Mouse (Mus musculus) MEL (cell line): ENCODE results near the gene Acvr1c. TPM values are rescaled to one million over a fixed set of nuclear protein-coding genes. Genes with fewer than 3 reads are reported as not detected.

Source experiments
- DNase-seq: peaks from one replicate; pipeline ENCODE4 v3.0.0; 2011; ENCODE audit warnings: low read depth, low spot score
- H3K27ac ChIP-seq: 2 replicates; pipeline ENCODE4 v1.5.1; 2012; ENCODE audit warnings: low read depth, mild to moderate bottlenecking, control low read depth, low read length, moderate library complexity; ENCODE audit not compliant: control insufficient read depth
- H3K27me3 ChIP-seq, 2 experiments: fragments of 150-350 bp in 1 of 2; sonication (generic) in 1 of 2; 2 replicates each; pipeline ENCODE4 v1.6.1; 2012; ENCODE audit warnings: low read length in 2 of 2, mild to moderate bottlenecking in 2 of 2, improper control_type of control experiment in 1 of 2, moderate library complexity in 1 of 2; ENCODE audit not compliant: insufficient read depth in 2 of 2, control insufficient read depth in 1 of 2
- H3K36me3 ChIP-seq, 2 experiments: 2 replicates each; pipeline ENCODE4 v1.6.1; 2012 to 2014; ENCODE audit warnings: low read length in 2 of 2, improper control_type of control experiment in 1 of 2, inconsistent platforms in 1 of 2, mild to moderate bottlenecking in 1 of 2; ENCODE audit not compliant: insufficient read depth in 2 of 2, control insufficient read depth in 1 of 2
- H3K4me1 ChIP-seq, 2 experiments: fragments of 150-350 bp in 1 of 2; sonication (generic) in 1 of 2; 2 replicates each; pipeline ENCODE4 v1.6.1; 2012; ENCODE audit warnings: low read length in 2 of 2, improper control_type of control experiment in 1 of 2, mild to moderate bottlenecking in 1 of 2; ENCODE audit not compliant: insufficient read depth in 2 of 2, control insufficient read depth in 1 of 2
- H3K4me3 ChIP-seq, 2 experiments: fragments of 150-350 bp in 1 of 2; sonication (generic) in 1 of 2; 2 replicates each; pipeline ENCODE4 v1.5.1; 2012; ENCODE audit warnings: low read depth in 2 of 2, low read length in 2 of 2, mild to moderate bottlenecking in 2 of 2, moderate library complexity in 2 of 2, control low read depth in 1 of 2, improper control_type of control experiment in 1 of 2; ENCODE audit not compliant: control insufficient read depth in 1 of 2, insufficient read depth in 1 of 2
- H3K79me2 ChIP-seq: 2 replicates; pipeline ENCODE4 v1.6.1; 2012; ENCODE audit warnings: mild to moderate bottlenecking, low read length, moderate library complexity; ENCODE audit not compliant: control insufficient read depth, poor library complexity, insufficient read depth
- H3K9ac ChIP-seq: 2 replicates; pipeline ENCODE4 v1.6.1; 2012; ENCODE audit warnings: low read depth, mild to moderate bottlenecking, control low read depth, low read length, moderate library complexity; ENCODE audit not compliant: control insufficient read depth, poor library complexity, severe bottlenecking
- H3K9me3 ChIP-seq: fragments of 150-350 bp; sonication (generic); replicated peaks from 2 replicates; pipeline ENCODE4 v1.6.1; 2012; ENCODE audit warnings: mild to moderate bottlenecking, low read length, improper control_type of control experiment, moderate library complexity; ENCODE audit not compliant: insufficient read depth
- BHLHE40 ChIP-seq: IDR thresholded peaks from 2 replicates; pipeline ENCODE4 v1.6.1; 2012; ENCODE audit warnings: low read depth, mild to moderate bottlenecking, inconsistent platforms, low read length, improper control_type of control experiment, borderline replicate concordance
- EP300 ChIP-seq, 2 experiments: IDR thresholded peaks; 2 replicates each; pipeline ENCODE4 v1.6.1; 2011; ENCODE audit warnings: improper control_type of control experiment in 2 of 2, low read length in 2 of 2, low read depth in 1 of 2, mild to moderate bottlenecking in 1 of 2
- ETS1 ChIP-seq: IDR thresholded peaks from 2 replicates; pipeline ENCODE4 v1.6.1; 2012; ENCODE audit warnings: low read depth, mild to moderate bottlenecking, inconsistent platforms, low read length, improper control_type of control experiment, moderate library complexity
- GABPA ChIP-seq: IDR thresholded peaks from 2 replicates; pipeline ENCODE4 v1.6.1; 2012; ENCODE audit warnings: low read depth, mild to moderate bottlenecking, inconsistent platforms, low read length, improper control_type of control experiment, moderate library complexity
- GATA1 ChIP-seq: IDR thresholded peaks from 2 replicates; pipeline ENCODE4 v1.6.1; 2011; ENCODE audit warnings: low read depth, low read length, improper control_type of control experiment
- HCFC1 ChIP-seq: IDR thresholded peaks from 2 replicates; pipeline ENCODE4 v1.6.1; 2012; ENCODE audit warnings: low read depth, mild to moderate bottlenecking, inconsistent platforms, low read length, improper control_type of control experiment, moderate library complexity
- JUND ChIP-seq: IDR thresholded peaks from 2 replicates; pipeline ENCODE4 v1.6.1; 2011; ENCODE audit warnings: low read depth, mild to moderate bottlenecking, improper control_type of control experiment, low read length
- MAFK ChIP-seq: IDR thresholded peaks from 2 replicates; pipeline ENCODE4 v1.6.1; 2011; ENCODE audit warnings: low read depth, mild to moderate bottlenecking, low read length, improper control_type of control experiment, borderline replicate concordance
- MEF2A ChIP-seq: IDR thresholded peaks from 2 replicates; pipeline ENCODE4 v1.6.1; 2014; ENCODE audit warnings: low read depth, mild to moderate bottlenecking, inconsistent platforms, low read length, improper control_type of control experiment; ENCODE audit not compliant: poor library complexity, insufficient replicate concordance, severe bottlenecking; ENCODE audit errors: extremely low read depth
- MYB ChIP-seq: IDR thresholded peaks from 2 replicates; pipeline ENCODE4 v1.6.1; 2011; ENCODE audit warnings: mild to moderate bottlenecking, low read depth, low read length, improper control_type of control experiment
- NELFE ChIP-seq: IDR thresholded peaks from 2 replicates; pipeline ENCODE4 v1.6.1; 2011; ENCODE audit warnings: low read depth, low read length, improper control_type of control experiment
- NRF1 ChIP-seq: IDR thresholded peaks from 2 replicates; pipeline ENCODE4 v1.6.1; 2014; ENCODE audit warnings: low read depth, mild to moderate bottlenecking, inconsistent platforms, low read length, improper control_type of control experiment, moderate library complexity; ENCODE audit not compliant: poor library complexity, insufficient read depth, severe bottlenecking
- POLR2A ChIP-seq, 2 experiments: IDR thresholded peaks; 2 replicates each; pipeline ENCODE4 v1.6.1; 2011 to 2012; ENCODE audit warnings: low read length in 2 of 2, mild to moderate bottlenecking in 2 of 2, control low read depth in 1 of 2, improper control_type of control experiment in 1 of 2, low read depth in 1 of 2, moderate library complexity in 1 of 2; ENCODE audit not compliant: control insufficient read depth in 1 of 2, insufficient read depth in 1 of 2, poor library complexity in 1 of 2
- SIN3A ChIP-seq: IDR thresholded peaks from 2 replicates; pipeline ENCODE4 v1.6.1; 2012; ENCODE audit warnings: low read length, improper control_type of control experiment, inconsistent platforms
- SMC3 ChIP-seq: IDR thresholded peaks from 2 replicates; pipeline ENCODE4 v1.6.1; 2011; ENCODE audit warnings: low read depth, low read length, improper control_type of control experiment
- TAL1 ChIP-seq: IDR thresholded peaks from 2 replicates; pipeline ENCODE4 v1.6.1; 2012; ENCODE audit warnings: mild to moderate bottlenecking, inconsistent platforms, low read length, moderate library complexity, mixed read lengths
- TBP ChIP-seq: IDR thresholded peaks from 2 replicates; pipeline ENCODE4 v1.8.0; 2011; ENCODE audit warnings: low read depth, low read length, improper control_type of control experiment
- TCF12 ChIP-seq: IDR thresholded peaks from 2 replicates; pipeline ENCODE4 v1.6.1; 2014; ENCODE audit warnings: low read depth, mild to moderate bottlenecking, inconsistent platforms, low read length, improper control_type of control experiment, moderate library complexity
- UBTF ChIP-seq: IDR thresholded peaks from 2 replicates; pipeline ENCODE4 v1.6.1; 2012; ENCODE audit warnings: low read depth, mild to moderate bottlenecking, inconsistent platforms, low read length, improper control_type of control experiment, moderate library complexity, borderline replicate concordance; ENCODE audit not compliant: insufficient read depth
- USF1 ChIP-seq: IDR thresholded peaks from 2 replicates; pipeline ENCODE4 v1.6.1; 2014; ENCODE audit warnings: low read depth, mild to moderate bottlenecking, inconsistent platforms, low read length, improper control_type of control experiment, moderate library complexity
- USF2 ChIP-seq, 2 experiments: IDR thresholded peaks; 2 replicates each; pipeline ENCODE4 v1.6.1; 2011 to 2012; ENCODE audit warnings: improper control_type of control experiment in 2 of 2, low read length in 2 of 2, borderline replicate concordance in 1 of 2, inconsistent platforms in 1 of 2, low read depth in 1 of 2, mild to moderate bottlenecking in 1 of 2; ENCODE audit not compliant: insufficient read depth in 1 of 2
- ZC3H11A ChIP-seq: IDR thresholded peaks from 2 replicates; pipeline ENCODE4 v1.6.1; 2012; ENCODE audit warnings: low read depth, mild to moderate bottlenecking, inconsistent platforms, low read length, improper control_type of control experiment
- ZKSCAN1 ChIP-seq: IDR thresholded peaks from 2 replicates; pipeline ENCODE4 v1.6.1; 2012; ENCODE audit warnings: low read depth, mild to moderate bottlenecking, inconsistent platforms, low read length, improper control_type of control experiment, moderate library complexity
- polyA plus RNA-seq, 2 experiments: library from polyadenylated mRNA; stranded (reverse) in 1 of 2; unstranded in 1 of 2; fragments of >175 nt in 1 of 2; fragments of >200 nt in 1 of 2; gene quantifications; 2 replicates each; pipeline versions ENCODE4 v1.2.1 to v1.2.4; 2012; ENCODE audit warnings: low replicate concordance in 2 of 2, low read depth in 1 of 2; ENCODE audit not compliant: insufficient read length in 2 of 2, insufficient read depth in 1 of 2, missing spikeins in 1 of 2
- total RNA-seq: library from RNA; depleted of rRNA; stranded (reverse); fragments of 300-350 nt; gene quantifications from 2 replicates; pipeline ENCODE4 v1.2.3, GENCODE M21; 2012

The Acvr1c gene
- total and polyA plus RNA-seq, 3 experiments = not detected

- Histone ChIP-seq H3K9me3 (no peaks in the 10 kb centered on the region), H3K4me3 (no peak overlapping the region), H3K4me1 (no peaks in the 10 kb centered on the region), H3K79me2 (no peaks in the 10 kb centered on the region), H3K27ac (no peak overlapping the region), H3K27me3 (no peaks in the 10 kb centered on the region), H3K36me3 (no peaks in the 10 kb centered on the region), H3K9ac (no peak overlapping the region)
- no peak for DNase-seq
- TF ChIP-seq HCFC1 (no peak), USF1 (no peak), ZC3H11A (no peak), NRF1 (no peak), MYB (no peak), POLR2A (IDR thresholded peaks at IDR 0.05; ENCODE audit: control insufficient read depth in 1 of 2, insufficient read depth in 1 of 2, low read depth in 1 of 2, low read length in 2 of 2, poor library complexity in 1 of 2) (no peak), TAL1 (no peak), MAFK (no peak), GABPA (no peak), USF2 (IDR thresholded peaks at IDR 0.05; ENCODE audit: borderline replicate concordance in 1 of 2, insufficient read depth in 1 of 2, low read depth in 1 of 2, low read length in 2 of 2) (no peak)
These were observed 30.9 kb upstream of the Acvr1c start for GRCm38 (mm10) chr2:58388601-58389000.

- DNase-seq = no peak
- no peak overlapping the region for H3K9ac ChIP-seq
These were observed 22.3 kb upstream of the Acvr1c start for GRCm38 (mm10) chr2:58380020-58380419.

DNA sequence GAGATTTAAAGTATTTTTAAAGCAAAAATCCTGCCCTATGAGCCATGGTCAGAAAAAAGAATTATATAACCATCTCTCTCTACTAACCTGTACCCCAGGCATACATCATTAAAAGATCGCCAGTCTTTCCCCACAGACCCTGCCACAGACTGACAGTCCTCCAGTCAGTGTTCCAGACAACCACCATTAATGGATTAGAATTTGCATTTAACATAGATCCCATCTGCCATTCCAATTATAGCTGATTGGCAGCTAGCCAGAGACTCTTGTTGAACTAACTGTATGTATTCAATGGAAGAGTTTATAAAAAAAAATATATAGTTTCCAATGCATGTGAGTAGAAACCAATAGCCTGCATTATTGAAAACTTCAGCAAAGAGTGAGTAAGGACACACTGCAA, 21.8 kb upstream of the Acvr1c start:
- TF ChIP-seq HCFC1 = no peak
- no peak for TF ChIP-seq POLR2A (IDR thresholded peaks at IDR 0.05; ENCODE audit: control insufficient read depth in 1 of 2, insufficient read depth in 1 of 2, low read depth in 1 of 2, low read length in 2 of 2, poor library complexity in 1 of 2)
- TF ChIP-seq USF1 = no peak
- TF ChIP-seq NELFE = no peak
- TF ChIP-seq MYB = no peak
- TF ChIP-seq BHLHE40 = no peak
- no peak for TF ChIP-seq TBP
- no peak for TF ChIP-seq GABPA
- no peak for TF ChIP-seq EP300 (IDR thresholded peaks at IDR 0.05; ENCODE audit: low read depth in 1 of 2, low read length in 2 of 2)
- no peak for TF ChIP-seq ZKSCAN1
- TF ChIP-seq SMC3 = no peak
- no peak overlapping the region for H3K4me3 ChIP-seq
- H3K79me2 ChIP-seq = no peaks in the 10 kb centered on the region
- no peak overlapping the region for H3K27ac ChIP-seq
- H3K9ac ChIP-seq = no peak overlapping the region
- DNase-seq = no peak
- H3K4me1 ChIP-seq = no peaks in the 10 kb centered on the region
- H3K9me3 ChIP-seq = no peaks in the 10 kb centered on the region
- no peaks in the 10 kb centered on the region for H3K36me3 ChIP-seq
- no peaks in the 10 kb centered on the region for H3K27me3 ChIP-seq

More at GRCm38 (mm10) chr2:58380020-58380419, 22.3 kb upstream of the Acvr1c start:
- H3K9me3 ChIP-seq = no peaks in the 10 kb centered on the region
- H3K4me1 ChIP-seq = no peaks in the 10 kb centered on the region
- TF ChIP-seq USF1 = no peak
- no peak for TF ChIP-seq JUND
- no peak for TF ChIP-seq GATA1
- TF ChIP-seq UBTF = no peak
- no peak for TF ChIP-seq SIN3A
- no peak for TF ChIP-seq TCF12
- no peak for TF ChIP-seq ZC3H11A
- TF ChIP-seq NRF1 = no peak
- no peak for TF ChIP-seq ETS1
- no peak for TF ChIP-seq MEF2A
- TF ChIP-seq, all 39 proteins: peak for 0
- H3K36me3 ChIP-seq = no peaks in the 10 kb centered on the region
- H3K27me3 ChIP-seq = no peaks in the 10 kb centered on the region
- H3K79me2 ChIP-seq = no peaks in the 10 kb centered on the region
- H3K4me3 ChIP-seq = no peak overlapping the region
- no peak overlapping the region for H3K27ac ChIP-seq
